Mouse (Mus musculus): ENCODE measurements around the gene Defb15. TPM values are rescaled to one million over a fixed set of nuclear protein-coding genes. Genes with fewer than 3 reads are reported as not detected.
"Not testable (repeated sequence)": the region's sequence is repeated elsewhere in the genome, so short reads cannot be mapped to it uniquely, and the experiment has no call there.

Gene Defb15
- polyA plus RNA-seq, 2 experiments = not detected

- DNase-seq (ENCODE audit: low read depth in 3 of 3, low spot score in 3 of 3) (no peak), ATAC-seq (ENCODE audit: insufficient read depth) (no peak)
- Histone ChIP-seq H3K4me3 (ENCODE audit: insufficient read depth in 1 of 2, low read depth in 2 of 2, low read length in 2 of 2) (no peak within 1 kb of the TSS), H3K27ac (no peak within 1 kb of the TSS), H3K4me1 (replicated peaks; ENCODE audit: control insufficient read depth in 2 of 2, insufficient read depth in 2 of 2, low read length in 1 of 2) (no peaks in the 10 kb centered on the region), H3K9ac (replicated peaks) (no peak within 1 kb of the TSS), H3K36me3 (replicated peaks; ENCODE audit: control insufficient read depth, insufficient read depth, low read depth) (no peaks in the 10 kb centered on the region), H3K4me2 (ENCODE audit: low read depth) (no peak within 1 kb of the TSS), H3K27me3 (ENCODE audit: control insufficient read depth, insufficient read depth, low read length) (no peaks in the 10 kb centered on the region), H3K9me3 (ENCODE audit: control insufficient read depth, low read length) (no peaks in the 10 kb centered on the region)
- WGBS (ENCODE audit: insufficient replicate concordance) = 63% methylated on average over 2 of the region's 2 CpGs
- no peak for TF ChIP-seq EP300 (IDR thresholded peaks at IDR 0.05; ENCODE audit: low read depth)
- no peak for TF ChIP-seq CTCF (IDR thresholded peaks at IDR 0.05; ENCODE audit: low read depth)
Observed at GRCm38 (mm10) chr8:21958414-21958813, 25.9 kb upstream of the Defb15 start, which contains the start of gene Fam90a1a. Gene Fam90a1a (plus strand): TSS chr8:21958714.

- ATAC-seq (ENCODE audit: insufficient read depth) (no peak), DNase-seq (ENCODE audit: low read depth in 3 of 3, low spot score in 3 of 3) (no peak)
- TF ChIP-seq EP300 (IDR thresholded peaks at IDR 0.05; ENCODE audit: low read depth) (no peak), CTCF (IDR thresholded peaks at IDR 0.05; ENCODE audit: low read depth) (no peak)
- no peaks in the 10 kb centered on the region for H3K36me3 ChIP-seq (replicated peaks; ENCODE audit: control insufficient read depth, insufficient read depth, low read depth)
- no peak overlapping the region for H3K4me2 ChIP-seq (ENCODE audit: low read depth)
- 75% methylated on average over 3 of the region's 3 CpGs for WGBS (ENCODE audit: insufficient replicate concordance)
- H3K9me3 ChIP-seq (ENCODE audit: control insufficient read depth, low read length) = no peaks in the 10 kb centered on the region
- H3K4me3 ChIP-seq (ENCODE audit: insufficient read depth in 1 of 2, low read depth in 2 of 2, low read length in 2 of 2) = no peak overlapping the region
- no peak overlapping the region for H3K9ac ChIP-seq (replicated peaks)
- no peaks in the 10 kb centered on the region for H3K27me3 ChIP-seq (ENCODE audit: control insufficient read depth, insufficient read depth, low read length)
- H3K27ac ChIP-seq = no peak overlapping the region
- H3K4me1 ChIP-seq (replicated peaks; ENCODE audit: control insufficient read depth in 2 of 2, insufficient read depth in 2 of 2, low read length in 1 of 2) = no peaks in the 10 kb centered on the region
Observed at GRCm38 (mm10) chr8:21956336-21956735, 23.8 kb upstream of the Defb15 start.

- ATAC-seq (ENCODE audit: insufficient read depth) (no peak), DNase-seq (ENCODE audit: low read depth in 3 of 3, low spot score in 3 of 3) (peak; percentile 4 to 14 (median 13))
- Histone ChIP-seq H3K27me3 (ENCODE audit: control insufficient read depth, insufficient read depth, low read length) (no peaks in the 10 kb centered on the region), H3K4me3 (ENCODE audit: insufficient read depth in 1 of 2, low read depth in 2 of 2, low read length in 2 of 2) (no peak overlapping the region), H3K9me3 (ENCODE audit: control insufficient read depth, low read length) (no peaks in the 10 kb centered on the region), H3K36me3 (replicated peaks; ENCODE audit: control insufficient read depth, insufficient read depth, low read depth) (no peaks in the 10 kb centered on the region), H3K4me1 (replicated peaks; ENCODE audit: control insufficient read depth in 2 of 2, insufficient read depth in 2 of 2, low read length in 1 of 2) (no peaks in the 10 kb centered on the region), H3K9ac (replicated peaks) (no peak overlapping the region), H3K4me2 (ENCODE audit: low read depth) (no peak overlapping the region), H3K27ac (no peak overlapping the region)
- no peak for TF ChIP-seq EP300 (IDR thresholded peaks at IDR 0.05; ENCODE audit: low read depth)
- TF ChIP-seq CTCF (IDR thresholded peaks at IDR 0.05; ENCODE audit: low read depth) = peak; percentile 82
- WGBS (ENCODE audit: insufficient replicate concordance) = 4% methylated on average over 9 of the region's 9 CpGs
Observed at GRCm38 (mm10) chr8:21955321-21955720, 22.8 kb upstream of the Defb15 start.

GRCm38 (mm10) chr8:21947311-21948017 lies 15.0 kb upstream of the Defb15 start:
- H3K4me3 ChIP-seq (ENCODE audit: insufficient read depth in 1 of 2, low read depth in 2 of 2, low read length in 2 of 2) = no peak overlapping the region
- H3K36me3 ChIP-seq (replicated peaks; ENCODE audit: control insufficient read depth, insufficient read depth, low read depth) = no peaks in the 10 kb centered on the region
- WGBS (ENCODE audit: insufficient replicate concordance) = 62% methylated on average over 9 of the region's 9 CpGs
- no peak overlapping the region for H3K27ac ChIP-seq
- DNase-seq (ENCODE audit: low read depth in 3 of 3, low spot score in 3 of 3) (no peak), ATAC-seq (ENCODE audit: insufficient read depth) (no peak)
- no peak overlapping the region for H3K9ac ChIP-seq (replicated peaks)
- no peak overlapping the region for H3K4me2 ChIP-seq (ENCODE audit: low read depth)
- no peaks in the 10 kb centered on the region for H3K4me1 ChIP-seq (replicated peaks; ENCODE audit: control insufficient read depth in 2 of 2, insufficient read depth in 2 of 2, low read length in 1 of 2)
- H3K27me3 ChIP-seq (ENCODE audit: control insufficient read depth, insufficient read depth, low read length) = no peaks in the 10 kb centered on the region
- TF ChIP-seq CTCF (IDR thresholded peaks at IDR 0.05; ENCODE audit: low read depth) (no peak), EP300 (IDR thresholded peaks at IDR 0.05; ENCODE audit: low read depth) (no peak)
- no peaks in the 10 kb centered on the region for H3K9me3 ChIP-seq (ENCODE audit: control insufficient read depth, low read length)

GRCm38 (mm10) chr8:21946462-21946861 lies 14.0 kb upstream of the Defb15 start, which contains the start of gene Defb13:
Gene Defb13 (plus strand): TSS chr8:21946762.
- no peak for TF ChIP-seq CTCF (IDR thresholded peaks at IDR 0.05; ENCODE audit: low read depth)
- TF ChIP-seq EP300 (IDR thresholded peaks at IDR 0.05; ENCODE audit: low read depth) = no peak
- H3K36me3 ChIP-seq (replicated peaks; ENCODE audit: control insufficient read depth, insufficient read depth, low read depth) = no peaks in the 10 kb centered on the region

GRCm38 (mm10) chr8:21938052-21938451 lies 5.5 kb upstream of the Defb15 start, which contains the start of gene Defb35:
Gene Defb35 (plus strand): TSS chr8:21938352.
- not testable (repeated sequence) for DNase-seq (ENCODE audit: low read depth in 3 of 3, low spot score in 3 of 3); H3K27ac ChIP-seq; H3K4me1 ChIP-seq (replicated peaks; ENCODE audit: control insufficient read depth in 2 of 2, insufficient read depth in 2 of 2, low read length in 1 of 2); H3K9ac ChIP-seq (replicated peaks); H3K27me3 ChIP-seq (ENCODE audit: control insufficient read depth, insufficient read depth, low read length); H3K4me3 ChIP-seq (ENCODE audit: insufficient read depth in 1 of 2, low read depth in 2 of 2, low read length in 2 of 2); H3K4me2 ChIP-seq (ENCODE audit: low read depth); H3K9me3 ChIP-seq (ENCODE audit: control insufficient read depth, low read length); ATAC-seq (ENCODE audit: insufficient read depth); H3K36me3 ChIP-seq (replicated peaks; ENCODE audit: control insufficient read depth, insufficient read depth, low read depth)
- WGBS (ENCODE audit: insufficient replicate concordance) = 59% methylated on average over 4 of the region's 4 CpGs

More at GRCm38 (mm10) chr8:21946462-21946861, 14.0 kb upstream of the Defb15 start, which contains the start of gene Defb13:
- Histone ChIP-seq H3K4me3 (ENCODE audit: insufficient read depth in 1 of 2, low read depth in 2 of 2, low read length in 2 of 2) (no peak within 1 kb of the TSS), H3K9me3 (ENCODE audit: control insufficient read depth, low read length) (no peaks in the 10 kb centered on the region), H3K27ac (no peak within 1 kb of the TSS), H3K4me2 (ENCODE audit: low read depth) (no peak within 1 kb of the TSS), H3K27me3 (ENCODE audit: control insufficient read depth, insufficient read depth, low read length) (no peaks in the 10 kb centered on the region), H3K9ac (replicated peaks) (no peak within 1 kb of the TSS), H3K4me1 (replicated peaks; ENCODE audit: control insufficient read depth in 2 of 2, insufficient read depth in 2 of 2, low read length in 1 of 2) (no peaks in the 10 kb centered on the region)
- DNase-seq (ENCODE audit: low read depth in 3 of 3, low spot score in 3 of 3) = no peak
- WGBS (ENCODE audit: insufficient replicate concordance) = 65% methylated on average over 6 of the region's 6 CpGs
- no peak for ATAC-seq (ENCODE audit: insufficient read depth)

GRCm38 (mm10) chr8:21930754-21931153 lies 1.8 kb downstream of the Defb15 start:
- H3K4me3 ChIP-seq (ENCODE audit: insufficient read depth in 1 of 2, low read depth in 2 of 2, low read length in 2 of 2); H3K9ac ChIP-seq (replicated peaks); ATAC-seq (ENCODE audit: insufficient read depth); H3K36me3 ChIP-seq (replicated peaks; ENCODE audit: control insufficient read depth, insufficient read depth, low read depth); H3K27me3 ChIP-seq (ENCODE audit: control insufficient read depth, insufficient read depth, low read length); H3K27ac ChIP-seq; DNase-seq (ENCODE audit: low read depth in 3 of 3, low spot score in 3 of 3); H3K4me1 ChIP-seq (replicated peaks; ENCODE audit: control insufficient read depth in 2 of 2, insufficient read depth in 2 of 2, low read length in 1 of 2); H3K4me2 ChIP-seq (ENCODE audit: low read depth); H3K9me3 ChIP-seq (ENCODE audit: control insufficient read depth, low read length): not testable (repeated sequence)
- 53% methylated on average over 3 of the region's 3 CpGs for WGBS (ENCODE audit: insufficient replicate concordance)

Measured in liver, embryonic 14.5 days (tissue).